ENCODE assay signal across 7 mouse cellular contexts in genomic region chrX:155370110-155370509, GRCm38 (mm10). TPM values are rescaled to one million over a fixed set of nuclear protein-coding genes. Genes with fewer than 3 reads are reported as not detected.
DNase-seq lines count a peak whose midpoint lies in the region; ATAC-seq and TF ChIP-seq lines count a peak whose summit lies in the region.
"Not testable (repeated sequence)": the region's sequence is repeated elsewhere in the genome, so short reads cannot be mapped to it uniquely, and the experiment has no call there.

No protein-coding gene starts in this region.

- H3K4me1 ChIP-seq in E14TG2a.4 (replicated peaks; ENCODE audit: low read depth, low read length); ES-E14 (ENCODE audit: control insufficient read depth in 2 of 2, insufficient read depth in 2 of 2, low read length in 2 of 2, poor library complexity in 1 of 2); heart, postnatal 0 days (ENCODE audit: control insufficient read depth, insufficient read depth): not testable (repeated sequence)

- H3K4me3 ChIP-seq in E14TG2a.4 (replicated peaks; ENCODE audit: low read length); ES-E14 (ENCODE audit: insufficient read depth in 1 of 2, low read depth in 1 of 2, low read length in 2 of 2, poor library complexity in 1 of 2, severe bottlenecking in 1 of 2); heart, postnatal 0 days (ENCODE audit: low read depth, low read length): not testable (repeated sequence)

- not testable (repeated sequence) for H3K27me3 ChIP-seq in E14TG2a.4 (ENCODE audit: insufficient read depth, low read length); Patski; heart, postnatal 0 days (ENCODE audit: control insufficient read depth, insufficient read depth, low read length)

- not testable (repeated sequence) for H3K4me2 ChIP-seq in heart, postnatal 0 days (ENCODE audit: low read depth, low read length)

- TF ChIP-seq CTCF in E14TG2a.4 (conservative IDR thresholded peaks at IDR 0.05; ENCODE audit: low read length) (peak; percentile 18; the same call in 1 of the 2 replicates), Patski (IDR thresholded peaks at IDR 0.05) (peak; percentile 15)
- not testable (repeated sequence) for TF ChIP-seq CTCF in heart, postnatal 0 days (IDR thresholded peaks at IDR 0.05; ENCODE audit: low read depth)

- not testable (repeated sequence) for ATAC-seq in Patski; heart, postnatal 0 days (ENCODE audit: insufficient read depth, low read depth)

- 33% methylated on average over 3 of the region's 3 CpGs for WGBS in heart, postnatal 0 days

- CTCF ChIA-PET in Patski (lab: Charles Lee): not testable (repeated sequence)

- H3K9ac ChIP-seq in ES-E14 (ENCODE audit: insufficient read depth, low read depth, low read length, poor library complexity, severe bottlenecking); heart, postnatal 0 days (replicated peaks; ENCODE audit: low read depth, low read length): not testable (repeated sequence)

- POLR2A ChIA-PET in Patski (lab: Charles Lee): not testable (repeated sequence)

- DNase-seq in ES-CJ7 (ENCODE audit: low read depth, low spot score): peak; percentile 44
- peak; percentile 24 for DNase-seq in ES-E14 (ENCODE audit: low read depth, low spot score)
- not testable (repeated sequence) for DNase-seq in Patski (ENCODE audit: low read depth, low spot score)
- peak; percentile 72 for DNase-seq in R1 (ENCODE audit: low read depth, low spot score)
- DNase-seq in ZHBTc4 (ENCODE audit: low read depth, low spot score): peak; percentile 56
- DNase-seq in heart, postnatal 0 days (ENCODE audit: low spot score): peak; percentile 6

- not testable (repeated sequence) for H3K27ac ChIP-seq in ES-E14 (ENCODE audit: insufficient read depth, low read depth, low read length, poor library complexity, severe bottlenecking); heart, postnatal 0 days (ENCODE audit: low read depth)

- not testable (repeated sequence) for TF ChIP-seq EP300 in heart, postnatal 0 days (IDR thresholded peaks at IDR 0.05; ENCODE audit: low read depth)

- in situ Hi-C loops in ES-E14 (cut with MboI; ENCODE audit: low sequenced_read_pairs in 2 of 2, unreplicated experiment in 2 of 2); Patski (cut with MboI; ENCODE audit: low pct_unique_long_range_greater_than_20kb): not testable (repeated sequence)

- not testable (repeated sequence) for H3K9me3 ChIP-seq in E14TG2a.4 (ENCODE audit: low read length); ES-E14 (ENCODE audit: control insufficient read depth, insufficient read depth, low read depth, low read length); heart, postnatal 0 days (replicated peaks; ENCODE audit: control insufficient read depth, low read length)

- not testable (repeated sequence) for H3K36me3 ChIP-seq in E14TG2a.4 (ENCODE audit: insufficient read depth, low read length); ES-E14 (ENCODE audit: control insufficient read depth, insufficient read depth, low read length, poor library complexity, severe bottlenecking); heart, postnatal 0 days (replicated peaks; ENCODE audit: control insufficient read depth, insufficient read depth, low read length)

TF ChIP-seq in ES-E14, 5 proteins besides CTCF, POLR2A, EP300 and RAD21:
- peak; percentile 95 for TF ChIP-seq MAFK (IDR thresholded peaks at IDR 0.05; ENCODE audit: insufficient read depth, low read depth, low read length)

RNA-seq across cellular contexts. Expression of gene Prdx4, which starts 29.6 kb away (rescaled TPM):
- total RNA-seq in ES-E14 (2012; rRNA removed): 235 and 279 TPM in 2 replicates
- 133 TPM for polyA plus RNA-seq in Patski (2021)
- 169 and 178 TPM in 2 replicates for total RNA-seq in heart, postnatal 0 days (2014; rRNA removed; ENCODE audit: low replicate concordance)
- polyA plus RNA-seq in heart, postnatal 0 days (2015; fragmentation: Nextera tagmentation; extraction: Ambion mirVana): 162 and 175 TPM in 2 replicates
